Mouse (Mus musculus): ENCODE measurements around the gene Larp1. TPM values are rescaled to one million over a fixed set of nuclear protein-coding genes. Genes with fewer than 3 reads are reported as not detected.
"Not testable (repeated sequence)": the region's sequence is repeated elsewhere in the genome, so short reads cannot be mapped to it uniquely, and the experiment has no call there.

Larp1 gene
- polyA plus RNA-seq, 1 experiment from 2014 or later: 18.5 TPM

GRCm38 (mm10) chr11:58097621-58098365 lies 88.9 kb downstream of the Larp1 start:
- H3K4me3 ChIP-seq (replicated peaks; ENCODE audit: low read length): peak overlapping the region; percentile 27
- no peak overlapping the region for H3K27ac ChIP-seq (ENCODE audit: low read length)
- no peaks in the 10 kb centered on the region for H3K36me3 ChIP-seq (ENCODE audit: control insufficient read depth, insufficient read depth)
- ATAC-seq: no peak
- peak overlapping the region; percentile 40 for H3K9ac ChIP-seq (replicated peaks; ENCODE audit: low read depth, low read length)
- H3K9me3 ChIP-seq (ENCODE audit: control insufficient read depth, low read length): no peaks in the 10 kb centered on the region
- peaks cover 3% of the 10 kb centered on the region; the same call in 1 of the 2 replicates for H3K27me3 ChIP-seq (replicated peaks; ENCODE audit: control insufficient read depth, insufficient read depth, low read length)
- H3K4me1 ChIP-seq (replicated peaks; ENCODE audit: control insufficient read depth, insufficient read depth, low read length): peaks cover 4% of the 10 kb centered on the region
- H3K4me2 ChIP-seq (ENCODE audit: low read length): peak overlapping the region; percentile 53
- 3% methylated on average over 28 of the region's 38 CpGs for WGBS

GRCm38 (mm10) chr11:58098366-58098720 lies 89.5 kb downstream of the Larp1 start:
- not testable (repeated sequence) for H3K4me1 ChIP-seq (replicated peaks; ENCODE audit: control insufficient read depth, insufficient read depth, low read length); H3K27me3 ChIP-seq (replicated peaks; ENCODE audit: control insufficient read depth, insufficient read depth, low read length); H3K36me3 ChIP-seq (ENCODE audit: control insufficient read depth, insufficient read depth); H3K9me3 ChIP-seq (ENCODE audit: control insufficient read depth, low read length); H3K27ac ChIP-seq (ENCODE audit: low read length); H3K9ac ChIP-seq (replicated peaks; ENCODE audit: low read depth, low read length); H3K4me2 ChIP-seq (ENCODE audit: low read length); H3K4me3 ChIP-seq (replicated peaks; ENCODE audit: low read length); ATAC-seq
- whole genome bisulfite sequencing: 69% methylated on average over 5 of the region's 5 CpGs

GRCm38 (mm10) chr11:58100006-58100405 lies 91.1 kb downstream of the Larp1 start:
- WGBS: 96% methylated on average over 2 of the region's 2 CpGs
- H3K9ac ChIP-seq (replicated peaks; ENCODE audit: low read depth, low read length): no peak overlapping the region

GRCm38 (mm10) chr11:58101194-58101720 lies 92.4 kb downstream of the Larp1 start:
- Histone ChIP-seq H3K36me3 (ENCODE audit: control insufficient read depth, insufficient read depth) (no peaks in the 10 kb centered on the region), H3K4me2 (ENCODE audit: low read length) (no peak overlapping the region), H3K4me3 (replicated peaks; ENCODE audit: low read length) (no peak overlapping the region), H3K9ac (replicated peaks; ENCODE audit: low read depth, low read length) (no peak overlapping the region), H3K4me1 (replicated peaks; ENCODE audit: control insufficient read depth, insufficient read depth, low read length) (peaks cover 27% of the 10 kb centered on the region), H3K27ac (ENCODE audit: low read length) (no peak overlapping the region), H3K9me3 (ENCODE audit: control insufficient read depth, low read length) (no peaks in the 10 kb centered on the region), H3K27me3 (replicated peaks; ENCODE audit: control insufficient read depth, insufficient read depth, low read length) (peaks cover 3% of the 10 kb centered on the region; the same call in 1 of the 2 replicates)
- ATAC-seq: no peak
- 85% methylated on average over 4 of the region's 4 CpGs for WGBS

More at GRCm38 (mm10) chr11:58100006-58100405, 91.1 kb downstream of the Larp1 start:
- Histone ChIP-seq H3K9me3 (ENCODE audit: control insufficient read depth, low read length) (no peaks in the 10 kb centered on the region), H3K4me3 (replicated peaks; ENCODE audit: low read length) (no peak overlapping the region), H3K27ac (ENCODE audit: low read length) (no peak overlapping the region), H3K27me3 (replicated peaks; ENCODE audit: control insufficient read depth, insufficient read depth, low read length) (peaks cover 3% of the 10 kb centered on the region; the same call in 1 of the 2 replicates), H3K36me3 (ENCODE audit: control insufficient read depth, insufficient read depth) (no peaks in the 10 kb centered on the region), H3K4me2 (ENCODE audit: low read length) (no peak overlapping the region), H3K4me1 (replicated peaks; ENCODE audit: control insufficient read depth, insufficient read depth, low read length) (peaks cover 16% of the 10 kb centered on the region)
- no peak for ATAC-seq

GRCm38 (mm10) chr11:58102146-58102545 lies 93.3 kb downstream of the Larp1 start:
- H3K4me1 ChIP-seq (replicated peaks; ENCODE audit: control insufficient read depth, insufficient read depth, low read length): peaks cover 30% of the 10 kb centered on the region
- no peak for ATAC-seq
- no peak overlapping the region for H3K27ac ChIP-seq (ENCODE audit: low read length)
- WGBS: 85% methylated on average over 3 of the region's 3 CpGs
- H3K9me3 ChIP-seq (ENCODE audit: control insufficient read depth, low read length): no peaks in the 10 kb centered on the region
- no peak overlapping the region for H3K9ac ChIP-seq (replicated peaks; ENCODE audit: low read depth, low read length)
- no peaks in the 10 kb centered on the region for H3K36me3 ChIP-seq (ENCODE audit: control insufficient read depth, insufficient read depth)
- H3K4me2 ChIP-seq (ENCODE audit: low read length): no peak overlapping the region
- no peak overlapping the region for H3K4me3 ChIP-seq (replicated peaks; ENCODE audit: low read length)
- peaks cover 3% of the 10 kb centered on the region; the same call in 1 of the 2 replicates for H3K27me3 ChIP-seq (replicated peaks; ENCODE audit: control insufficient read depth, insufficient read depth, low read length)

GRCm38 (mm10) chr11:58102581-58103343 lies 93.9 kb downstream of the Larp1 start:
- H3K4me3 ChIP-seq (replicated peaks; ENCODE audit: low read length): peak overlapping the region; percentile 100
- 78% methylated on average over 9 of the region's 9 CpGs for WGBS
- H3K27me3 ChIP-seq (replicated peaks; ENCODE audit: control insufficient read depth, insufficient read depth, low read length): peaks cover 3% of the 10 kb centered on the region; the same call in 1 of the 2 replicates
- no peaks in the 10 kb centered on the region for H3K9me3 ChIP-seq (ENCODE audit: control insufficient read depth, low read length)
- no peaks in the 10 kb centered on the region for H3K36me3 ChIP-seq (ENCODE audit: control insufficient read depth, insufficient read depth)
- H3K9ac ChIP-seq (replicated peaks; ENCODE audit: low read depth, low read length): peak overlapping the region; percentile 93
- no peak overlapping the region for H3K27ac ChIP-seq (ENCODE audit: low read length)
- ATAC-seq: no peak
- H3K4me2 ChIP-seq (ENCODE audit: low read length): peak overlapping the region; percentile 76
- H3K4me1 ChIP-seq (replicated peaks; ENCODE audit: control insufficient read depth, insufficient read depth, low read length): peaks cover 31% of the 10 kb centered on the region

GRCm38 (mm10) chr11:58103344-58103653 lies 94.4 kb downstream of the Larp1 start:
- peak overlapping the region; percentile 76 for H3K4me2 ChIP-seq (ENCODE audit: low read length)
- WGBS: 47% methylated on average over 13 of the region's 13 CpGs
- peak overlapping the region; percentile 65 for H3K27ac ChIP-seq (ENCODE audit: low read length)
- peak overlapping the region; percentile 100 for H3K4me3 ChIP-seq (replicated peaks; ENCODE audit: low read length)
- H3K9me3 ChIP-seq (ENCODE audit: control insufficient read depth, low read length): no peaks in the 10 kb centered on the region
- H3K36me3 ChIP-seq (ENCODE audit: control insufficient read depth, insufficient read depth): no peaks in the 10 kb centered on the region
- peak; percentile 41 for ATAC-seq
- H3K27me3 ChIP-seq (replicated peaks; ENCODE audit: control insufficient read depth, insufficient read depth, low read length): peaks cover 3% of the 10 kb centered on the region; the same call in 1 of the 2 replicates
- peak overlapping the region; percentile 93 for H3K9ac ChIP-seq (replicated peaks; ENCODE audit: low read depth, low read length)
- peaks cover 29% of the 10 kb centered on the region for H3K4me1 ChIP-seq (replicated peaks; ENCODE audit: control insufficient read depth, insufficient read depth, low read length)

- no peaks in the 10 kb centered on the region for H3K36me3 ChIP-seq (ENCODE audit: control insufficient read depth, insufficient read depth)
- H3K9me3 ChIP-seq (ENCODE audit: control insufficient read depth, low read length): no peaks in the 10 kb centered on the region
- ATAC-seq: peak; percentile 98
- H3K9ac ChIP-seq (replicated peaks; ENCODE audit: low read depth, low read length): peak within 1 kb of the TSS; percentile 93
- H3K4me3 ChIP-seq (replicated peaks; ENCODE audit: low read length): peak within 1 kb of the TSS; percentile 100
- H3K27ac ChIP-seq (ENCODE audit: low read length): peak within 1 kb of the TSS; percentile 87
- peaks cover 29% of the 10 kb centered on the region for H3K4me1 ChIP-seq (replicated peaks; ENCODE audit: control insufficient read depth, insufficient read depth, low read length)
- peak within 1 kb of the TSS; percentile 79 for H3K4me2 ChIP-seq (ENCODE audit: low read length)
- no peaks in the 10 kb centered on the region for H3K27me3 ChIP-seq (replicated peaks; ENCODE audit: control insufficient read depth, insufficient read depth, low read length)
- WGBS: under 1% methylated on average over 53 of the region's 55 CpGs
Measured at GRCm38 (mm10) chr11:58103697-58104306, 94.9 kb downstream of the Larp1 start, which contains the start of gene Cnot8. Cnot8 (plus strand) TSS chr11:58104153.

GRCm38 (mm10) chr11:58104351-58104791 lies 95.5 kb downstream of the Larp1 start:
- peak overlapping the region; percentile 93 for H3K9ac ChIP-seq (replicated peaks; ENCODE audit: low read depth, low read length)
- peak overlapping the region; percentile 100 for H3K4me3 ChIP-seq (replicated peaks; ENCODE audit: low read length)
- peak; percentile 21 for ATAC-seq
- no peaks in the 10 kb centered on the region for H3K27me3 ChIP-seq (replicated peaks; ENCODE audit: control insufficient read depth, insufficient read depth, low read length)
- H3K36me3 ChIP-seq (ENCODE audit: control insufficient read depth, insufficient read depth): no peaks in the 10 kb centered on the region
- H3K4me2 ChIP-seq (ENCODE audit: low read length): peak overlapping the region; percentile 79
- H3K4me1 ChIP-seq (replicated peaks; ENCODE audit: control insufficient read depth, insufficient read depth, low read length): peaks cover 29% of the 10 kb centered on the region
- peak overlapping the region; percentile 87 for H3K27ac ChIP-seq (ENCODE audit: low read length)
- no peaks in the 10 kb centered on the region for H3K9me3 ChIP-seq (ENCODE audit: control insufficient read depth, low read length)
- 0% methylated on average over 24 of the region's 24 CpGs for WGBS
